Mouse (Mus musculus): Measurements from ENCODE around the gene Kel. TPM values are rescaled to one million over a fixed set of nuclear protein-coding genes. Genes with fewer than 3 reads are reported as not detected.

Gene Kel
- polyA plus RNA-seq (2015; fragmentation: Nextera tagmentation; extraction: Ambion mirVana): 9.7 and 12.7 TPM in 2 replicates

DNA sequence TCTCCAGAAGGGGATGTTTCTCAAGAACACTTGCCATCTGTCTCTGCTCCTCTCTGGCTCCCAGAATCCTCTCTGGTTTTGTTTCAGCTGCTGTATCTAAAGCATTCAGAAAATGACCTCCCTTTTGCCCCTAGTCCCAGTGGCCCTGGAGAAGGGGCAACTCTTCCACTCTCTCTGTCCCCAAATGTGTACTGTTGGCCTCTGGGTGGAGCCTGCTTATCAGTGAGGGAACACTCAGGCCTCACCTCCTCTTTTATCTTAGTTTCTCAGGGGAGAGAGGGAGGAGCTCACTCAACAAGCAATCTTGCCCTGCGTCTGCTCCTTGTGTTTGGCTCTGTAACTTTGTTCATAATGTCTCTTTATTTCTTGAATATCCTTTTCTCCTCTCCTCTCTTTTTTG is at the start of gene Kel:
Kel (minus strand) TSS at position 217 of the 400 bp plus-strand sequence.
- H3K4me1 ChIP-seq (ENCODE audit: control insufficient read depth, insufficient read depth, low read length): no peaks in the 10 kb centered on the region
- H3K4me2 ChIP-seq (ENCODE audit: low read depth, low read length): no peak within 1 kb of the TSS
- H3K36me3 ChIP-seq (ENCODE audit: control insufficient read depth, insufficient read depth, low read length): no peaks in the 10 kb centered on the region
- ATAC-seq (ENCODE audit: insufficient read depth, low FRiP score): peak; percentile 69; the same call in 1 of the 2 replicates
- no peaks in the 10 kb centered on the region for H3K9me3 ChIP-seq (replicated peaks; ENCODE audit: control insufficient read depth, low read length)
- no peak within 1 kb of the TSS for H3K27ac ChIP-seq (ENCODE audit: low read length)
- no peak within 1 kb of the TSS for H3K4me3 ChIP-seq (replicated peaks; ENCODE audit: low read length)
- H3K27me3 ChIP-seq (ENCODE audit: control insufficient read depth, insufficient read depth, low read length): no peaks in the 10 kb centered on the region
- 25% methylated on average over 1 of the region's 1 CpGs for WGBS
- H3K9ac ChIP-seq (ENCODE audit: low read length): no peak within 1 kb of the TSS

GRCm38 (mm10) chr6:41744664-41745392 is 40.7 kb upstream of the Kel start:
- Histone ChIP-seq H3K9ac (ENCODE audit: low read length) (no peak overlapping the region), H3K27ac (ENCODE audit: low read length) (no peak overlapping the region), H3K4me1 (ENCODE audit: control insufficient read depth, insufficient read depth, low read length) (no peaks in the 10 kb centered on the region), H3K9me3 (replicated peaks; ENCODE audit: control insufficient read depth, low read length) (no peaks in the 10 kb centered on the region), H3K36me3 (ENCODE audit: control insufficient read depth, insufficient read depth, low read length) (no peaks in the 10 kb centered on the region), H3K27me3 (ENCODE audit: control insufficient read depth, insufficient read depth, low read length) (no peaks in the 10 kb centered on the region), H3K4me3 (replicated peaks; ENCODE audit: low read length) (no peak overlapping the region), H3K4me2 (ENCODE audit: low read depth, low read length) (no peak overlapping the region)
- no peak for ATAC-seq (ENCODE audit: insufficient read depth, low FRiP score)
- 63% methylated on average over 5 of the region's 5 CpGs for WGBS

DNA sequence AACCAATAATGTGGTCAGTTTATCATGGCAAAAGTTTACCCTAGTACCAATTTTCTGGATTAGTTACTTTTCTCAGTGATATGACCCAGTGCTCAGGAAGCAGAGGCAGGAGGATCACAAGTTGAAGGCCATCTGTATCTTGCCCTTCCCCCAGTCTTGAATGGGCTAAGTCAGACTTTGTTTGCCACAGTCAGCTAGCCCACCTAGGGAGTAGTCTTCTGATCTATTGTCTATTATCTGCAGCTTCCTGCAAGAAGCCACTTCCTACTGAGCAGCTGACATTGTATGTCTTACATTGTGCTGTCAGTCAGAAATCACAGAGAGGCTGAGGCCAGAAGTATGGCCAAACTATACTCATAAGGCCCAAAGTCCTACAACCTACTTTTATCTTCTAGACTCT is 37.0 kb upstream of the Kel start:
- Histone ChIP-seq H3K4me1 (ENCODE audit: control insufficient read depth, insufficient read depth, low read length) (no peaks in the 10 kb centered on the region), H3K36me3 (ENCODE audit: control insufficient read depth, insufficient read depth, low read length) (no peaks in the 10 kb centered on the region), H3K4me3 (replicated peaks; ENCODE audit: low read length) (no peak overlapping the region), H3K27me3 (ENCODE audit: control insufficient read depth, insufficient read depth, low read length) (no peaks in the 10 kb centered on the region), H3K9ac (ENCODE audit: low read length) (no peak overlapping the region), H3K4me2 (ENCODE audit: low read depth, low read length) (no peak overlapping the region), H3K27ac (ENCODE audit: low read length) (no peak overlapping the region), H3K9me3 (replicated peaks; ENCODE audit: control insufficient read depth, low read length) (no peaks in the 10 kb centered on the region)
- ATAC-seq (ENCODE audit: insufficient read depth, low FRiP score): no peak

- WGBS: 87% methylated on average over 5 of the region's 5 CpGs
- no peaks in the 10 kb centered on the region for H3K4me1 ChIP-seq (ENCODE audit: control insufficient read depth, insufficient read depth, low read length)
- no peaks in the 10 kb centered on the region for H3K36me3 ChIP-seq (ENCODE audit: control insufficient read depth, insufficient read depth, low read length)
- ATAC-seq (ENCODE audit: insufficient read depth, low FRiP score): no peak
- no peaks in the 10 kb centered on the region for H3K27me3 ChIP-seq (ENCODE audit: control insufficient read depth, insufficient read depth, low read length)
- no peak overlapping the region for H3K9ac ChIP-seq (ENCODE audit: low read length)
- no peak overlapping the region for H3K4me2 ChIP-seq (ENCODE audit: low read depth, low read length)
- H3K4me3 ChIP-seq (replicated peaks; ENCODE audit: low read length): no peak overlapping the region
- no peaks in the 10 kb centered on the region for H3K9me3 ChIP-seq (replicated peaks; ENCODE audit: control insufficient read depth, low read length)
- no peak overlapping the region for H3K27ac ChIP-seq (ENCODE audit: low read length)
Observed at GRCm38 (mm10) chr6:41734719-41735470, 30.8 kb upstream of the Kel start.

- no peak for ATAC-seq (ENCODE audit: insufficient read depth, low FRiP score)
- 68% methylated on average over 1 of the region's 1 CpGs for WGBS
- no peaks in the 10 kb centered on the region for H3K9me3 ChIP-seq (replicated peaks; ENCODE audit: control insufficient read depth, low read length)
- H3K27ac ChIP-seq (ENCODE audit: low read length): no peak overlapping the region
- H3K36me3 ChIP-seq (ENCODE audit: control insufficient read depth, insufficient read depth, low read length): no peaks in the 10 kb centered on the region
- H3K4me3 ChIP-seq (replicated peaks; ENCODE audit: low read length): no peak overlapping the region
- H3K4me2 ChIP-seq (ENCODE audit: low read depth, low read length): no peak overlapping the region
- H3K9ac ChIP-seq (ENCODE audit: low read length): no peak overlapping the region
- no peaks in the 10 kb centered on the region for H3K27me3 ChIP-seq (ENCODE audit: control insufficient read depth, insufficient read depth, low read length)
- H3K4me1 ChIP-seq (ENCODE audit: control insufficient read depth, insufficient read depth, low read length): no peaks in the 10 kb centered on the region
Observed at GRCm38 (mm10) chr6:41727989-41728609, 24.0 kb upstream of the Kel start.

- WGBS: 84% methylated on average over 2 of the region's 2 CpGs
- no peak overlapping the region for H3K27ac ChIP-seq (ENCODE audit: low read length)
- no peak overlapping the region for H3K4me2 ChIP-seq (ENCODE audit: low read depth, low read length)
- no peaks in the 10 kb centered on the region for H3K4me1 ChIP-seq (ENCODE audit: control insufficient read depth, insufficient read depth, low read length)
- no peaks in the 10 kb centered on the region for H3K27me3 ChIP-seq (ENCODE audit: control insufficient read depth, insufficient read depth, low read length)
- no peak for ATAC-seq (ENCODE audit: insufficient read depth, low FRiP score)
- H3K36me3 ChIP-seq (ENCODE audit: control insufficient read depth, insufficient read depth, low read length): no peaks in the 10 kb centered on the region
- no peak overlapping the region for H3K9ac ChIP-seq (ENCODE audit: low read length)
- H3K9me3 ChIP-seq (replicated peaks; ENCODE audit: control insufficient read depth, low read length): no peaks in the 10 kb centered on the region
- no peak overlapping the region for H3K4me3 ChIP-seq (replicated peaks; ENCODE audit: low read length)
Observed at GRCm38 (mm10) chr6:41721430-41721829, 17.3 kb upstream of the Kel start.

- Histone ChIP-seq H3K4me2 (ENCODE audit: low read depth, low read length) (no peak overlapping the region), H3K36me3 (ENCODE audit: control insufficient read depth, insufficient read depth, low read length) (no peaks in the 10 kb centered on the region), H3K9me3 (replicated peaks; ENCODE audit: control insufficient read depth, low read length) (no peaks in the 10 kb centered on the region), H3K27me3 (ENCODE audit: control insufficient read depth, insufficient read depth, low read length) (no peaks in the 10 kb centered on the region), H3K27ac (ENCODE audit: low read length) (no peak overlapping the region), H3K4me3 (replicated peaks; ENCODE audit: low read length) (no peak overlapping the region), H3K4me1 (ENCODE audit: control insufficient read depth, insufficient read depth, low read length) (no peaks in the 10 kb centered on the region), H3K9ac (ENCODE audit: low read length) (no peak overlapping the region)
- 76% methylated on average over 1 of the region's 1 CpGs for WGBS
- ATAC-seq (ENCODE audit: insufficient read depth, low FRiP score): no peak
Observed at GRCm38 (mm10) chr6:41710281-41710680, 6.1 kb upstream of the Kel start.

GRCm38 (mm10) chr6:41706275-41706674 is 2.1 kb upstream of the Kel start:
- ATAC-seq (ENCODE audit: insufficient read depth, low FRiP score): peak; percentile 70
- H3K9me3 ChIP-seq (replicated peaks; ENCODE audit: control insufficient read depth, low read length): no peaks in the 10 kb centered on the region
- no peak overlapping the region for H3K4me3 ChIP-seq (replicated peaks; ENCODE audit: low read length)
- H3K4me2 ChIP-seq (ENCODE audit: low read depth, low read length): no peak overlapping the region
- 81% methylated on average over 7 of the region's 7 CpGs for WGBS
- no peaks in the 10 kb centered on the region for H3K4me1 ChIP-seq (ENCODE audit: control insufficient read depth, insufficient read depth, low read length)
- no peak overlapping the region for H3K27ac ChIP-seq (ENCODE audit: low read length)
- no peaks in the 10 kb centered on the region for H3K36me3 ChIP-seq (ENCODE audit: control insufficient read depth, insufficient read depth, low read length)
- H3K27me3 ChIP-seq (ENCODE audit: control insufficient read depth, insufficient read depth, low read length): no peaks in the 10 kb centered on the region
- no peak overlapping the region for H3K9ac ChIP-seq (ENCODE audit: low read length)

- Histone ChIP-seq H3K9ac (ENCODE audit: low read length) (no peak overlapping the region), H3K27ac (ENCODE audit: low read length) (no peak overlapping the region), H3K9me3 (replicated peaks; ENCODE audit: control insufficient read depth, low read length) (no peaks in the 10 kb centered on the region), H3K36me3 (ENCODE audit: control insufficient read depth, insufficient read depth, low read length) (no peaks in the 10 kb centered on the region), H3K27me3 (ENCODE audit: control insufficient read depth, insufficient read depth, low read length) (no peaks in the 10 kb centered on the region), H3K4me2 (ENCODE audit: low read depth, low read length) (no peak overlapping the region), H3K4me3 (replicated peaks; ENCODE audit: low read length) (no peak overlapping the region), H3K4me1 (ENCODE audit: control insufficient read depth, insufficient read depth, low read length) (no peaks in the 10 kb centered on the region)
- ATAC-seq (ENCODE audit: insufficient read depth, low FRiP score): no peak
- WGBS: 72% methylated on average over 2 of the region's 2 CpGs
Observed at GRCm38 (mm10) chr6:41702928-41703327, 1.2 kb downstream of the Kel start.
